In genomic region chr3:146220776-146221486, GRCm38 (mm10) we compare ENCODE assay signal across 9 mouse cellular contexts. TPM values are rescaled to one million over a fixed set of nuclear protein-coding genes. Genes with fewer than 3 reads are reported as not detected.
A peak's percentile ranks its signal among the peaks of the same experiment; 100 is the strongest.
DNase-seq lines count a peak whose midpoint lies in the region; ATAC-seq and TF ChIP-seq lines count a peak whose summit lies in the region.
"Had no signal": no experiment of that assay in that cellular context is flagged by ENCODE, and none has a peak within 500 bp of the region (broad histone marks: within the 10 kb centered on the region; RNA-seq: fewer than 3 reads in every experiment).

Gene Lpar3 (plus strand): TSS chr3:146220963.

- H3K4me1 ChIP-seq in cerebellum, adult 2 months (ENCODE audit: control insufficient read depth, insufficient read depth, low read length) = no peaks in the 10 kb centered on the region
- peaks cover 7% of the 10 kb centered on the region; the same call in 1 of the 2 replicates for H3K4me1 ChIP-seq in embryonic facial prominence, embryonic 14.5 days (ENCODE audit: control insufficient read depth, insufficient read depth, low read length)
- peaks cover 27% of the 10 kb centered on the region for H3K4me1 ChIP-seq in heart, embryonic 12.5 days (replicated peaks)
- no peaks in the 10 kb centered on the region for H3K4me1 ChIP-seq in kidney, embryonic 14.5 days (ENCODE audit: control insufficient read depth, insufficient read depth, low read length)
- H3K4me1 ChIP-seq in liver, embryonic 16.5 days (ENCODE audit: control insufficient read depth, low read depth, low read length) = no peaks in the 10 kb centered on the region
- peaks cover 6% of the 10 kb centered on the region; the same call in 1 of the 2 replicates for H3K4me1 ChIP-seq in neural tube, embryonic 14.5 days (ENCODE audit: control insufficient read depth, insufficient read depth, low read length)
- no peaks in the 10 kb centered on the region; the same call in 1 of the 2 replicates for H3K4me1 ChIP-seq in thymus, adult 2 months (replicated peaks; ENCODE audit: control insufficient read depth, insufficient read depth, low read length)

- TF ChIP-seq CTCF in cerebellum, adult 2 months (IDR thresholded peaks at IDR 0.05; ENCODE audit: borderline replicate concordance, insufficient read depth, low read depth, low read length) = no peak
- TF ChIP-seq CTCF in thymus, adult 2 months (IDR thresholded peaks at IDR 0.05; ENCODE audit: borderline replicate concordance, control insufficient read depth, extremely low read depth, insufficient read depth, low read length, poor library complexity) = no peak

- peak within 1 kb of the TSS; percentile 68 for H3K9ac ChIP-seq in embryonic facial prominence, embryonic 14.5 days (ENCODE audit: low read depth, low read length)
- H3K9ac ChIP-seq in heart, embryonic 12.5 days = peak within 1 kb of the TSS; percentile 92
- peak within 1 kb of the TSS; percentile 45 for H3K9ac ChIP-seq in kidney, embryonic 14.5 days (ENCODE audit: low read depth, low read length)
- H3K9ac ChIP-seq in liver, embryonic 16.5 days (ENCODE audit: low read depth, low read length) = no peak within 1 kb of the TSS
- H3K9ac ChIP-seq in neural tube, embryonic 14.5 days (replicated peaks; ENCODE audit: low read depth, low read length) = peak within 1 kb of the TSS; percentile 25; the same call in 1 of the 2 replicates

- H3K27ac ChIP-seq in cerebellum, adult 2 months (ENCODE audit: insufficient read depth, low read length) = no peak within 1 kb of the TSS
- no peak within 1 kb of the TSS for H3K27ac ChIP-seq in embryonic facial prominence, embryonic 14.5 days (replicated peaks; ENCODE audit: low read depth, low read length)
- H3K27ac ChIP-seq in heart, embryonic 12.5 days (ENCODE audit: poor library complexity, severe bottlenecking) = peak within 1 kb of the TSS; percentile 78
- H3K27ac ChIP-seq in kidney, embryonic 14.5 days (ENCODE audit: low read depth, low read length) = no peak within 1 kb of the TSS
- H3K27ac ChIP-seq in liver, embryonic 16.5 days (ENCODE audit: low read length) = no peak within 1 kb of the TSS
- H3K27ac ChIP-seq in neural tube, embryonic 14.5 days (ENCODE audit: low read depth, low read length) = no peak within 1 kb of the TSS
- H3K27ac ChIP-seq in thymus, adult 2 months (ENCODE audit: control insufficient read depth, insufficient read depth, low read length) = no peak within 1 kb of the TSS
- H3K27ac ChIP-seq: macrophage had no signal

- no peaks in the 10 kb centered on the region for H3K36me3 ChIP-seq in embryonic facial prominence, embryonic 14.5 days (ENCODE audit: control insufficient read depth, insufficient read depth, low read length)
- H3K36me3 ChIP-seq in heart, embryonic 12.5 days = no peaks in the 10 kb centered on the region
- H3K36me3 ChIP-seq in kidney, embryonic 14.5 days (ENCODE audit: control insufficient read depth, insufficient read depth, low read length) = no peaks in the 10 kb centered on the region
- H3K36me3 ChIP-seq in liver, embryonic 16.5 days (ENCODE audit: control insufficient read depth, insufficient read depth) = no peaks in the 10 kb centered on the region
- no peaks in the 10 kb centered on the region for H3K36me3 ChIP-seq in neural tube, embryonic 14.5 days (ENCODE audit: control insufficient read depth, insufficient read depth, low read length)
- no peaks in the 10 kb centered on the region for H3K36me3 ChIP-seq in thymus, adult 2 months (ENCODE audit: control insufficient read depth, insufficient read depth, low read length)

- TF ChIP-seq POLR2A in cerebellum, adult 2 months (IDR thresholded peaks at IDR 0.05; ENCODE audit: borderline replicate concordance, insufficient read depth, low read length) = no peak
- no peak for TF ChIP-seq POLR2A in thymus, adult 2 months (IDR thresholded peaks at IDR 0.05; ENCODE audit: control insufficient read depth, extremely low read depth, insufficient read depth, low read length, poor library complexity)

- peak; percentile 92 for ATAC-seq in embryonic facial prominence, embryonic 14.5 days (ENCODE audit: low read depth)
- ATAC-seq in heart, embryonic 12.5 days (ENCODE audit: insufficient number of reproducible peaks, low FRiP score) = peak; percentile 86
- peak; percentile 89 for ATAC-seq in kidney, embryonic 14.5 days (ENCODE audit: low FRiP score, low TSS enrichment)
- ATAC-seq in liver, embryonic 16.5 days (ENCODE audit: low read depth) = peak; percentile 58
- peak; percentile 84 for ATAC-seq in neural tube, embryonic 14.5 days (ENCODE audit: low read depth)

- peak; percentile 8 to 14 for DNase-seq in cerebellum, adult 2 months
- no peak for DNase-seq in cerebellum, adult 9-11 months
- peak; percentile 78 for DNase-seq in embryonic facial prominence, embryonic 14.5 days (ENCODE audit: low spot score)
- DNase-seq in thymus, adult 2 months = peak; percentile 24

- under 1% methylated on average over 73 of the region's 73 CpGs for WGBS in cerebellum, adult 2 months
- WGBS in embryonic facial prominence, embryonic 14.5 days = 0% methylated on average over 37 of the region's 73 CpGs
- WGBS in heart, embryonic 12.5 days = under 1% methylated on average over 73 of the region's 73 CpGs
- under 1% methylated on average over 72 of the region's 73 CpGs for WGBS in kidney, embryonic 14.5 days
- 2% methylated on average over 71 of the region's 73 CpGs for WGBS in liver, embryonic 16.5 days (ENCODE audit: insufficient replicate concordance)
- WGBS in neural tube, embryonic 14.5 days = 1% methylated on average over 71 of the region's 73 CpGs
- 4% methylated on average over 73 of the region's 73 CpGs for WGBS in thymus, adult 2 months

- H3K27me3 ChIP-seq in cerebellum, adult 2 months (ENCODE audit: control insufficient read depth, insufficient read depth, low read length) = no peaks in the 10 kb centered on the region; the same call in 1 of the 2 replicates
- peaks cover 32% of the 10 kb centered on the region for H3K27me3 ChIP-seq in embryonic facial prominence, embryonic 14.5 days (replicated peaks; ENCODE audit: control insufficient read depth, insufficient read depth, low read length)
- H3K27me3 ChIP-seq in heart, embryonic 12.5 days (replicated peaks) = no peaks in the 10 kb centered on the region
- H3K27me3 ChIP-seq in kidney, embryonic 14.5 days (ENCODE audit: control insufficient read depth, insufficient read depth, low read length) = peaks cover 34% of the 10 kb centered on the region
- peaks cover 25% of the 10 kb centered on the region for H3K27me3 ChIP-seq in liver, embryonic 16.5 days (ENCODE audit: control insufficient read depth, insufficient read depth, low read depth, low read length)
- peaks cover 19% of the 10 kb centered on the region for H3K27me3 ChIP-seq in neural tube, embryonic 14.5 days (ENCODE audit: control insufficient read depth, insufficient read depth, low read length)
- H3K27me3 ChIP-seq in thymus, adult 2 months (ENCODE audit: control insufficient read depth, insufficient read depth, low read length) = peaks cover 10% of the 10 kb centered on the region

- no peak within 1 kb of the TSS for H3K4me3 ChIP-seq in cerebellum, adult 2 months (replicated peaks; ENCODE audit: insufficient read depth, low read depth, low read length)
- H3K4me3 ChIP-seq in embryonic facial prominence, embryonic 14.5 days (ENCODE audit: low read depth, low read length) = peak within 1 kb of the TSS; percentile 63
- H3K4me3 ChIP-seq in heart, embryonic 12.5 days = peak within 1 kb of the TSS; percentile 75
- peak within 1 kb of the TSS; percentile 48 for H3K4me3 ChIP-seq in kidney, embryonic 14.5 days (ENCODE audit: low read length)
- H3K4me3 ChIP-seq in liver, embryonic 16.5 days (ENCODE audit: low read depth, low read length) = peak within 1 kb of the TSS; percentile 40
- peak within 1 kb of the TSS; percentile 39 for H3K4me3 ChIP-seq in neural tube, embryonic 14.5 days (ENCODE audit: low read depth, low read length)
- peak within 1 kb of the TSS; percentile 11; the same call in 1 of the 2 replicates for H3K4me3 ChIP-seq in thymus, adult 2 months (ENCODE audit: control insufficient read depth, insufficient read depth, low read length)

- H3K9me3 ChIP-seq in embryonic facial prominence, embryonic 14.5 days (ENCODE audit: control insufficient read depth, low read length) = no peaks in the 10 kb centered on the region
- H3K9me3 ChIP-seq in heart, embryonic 12.5 days (replicated peaks) = no peaks in the 10 kb centered on the region
- H3K9me3 ChIP-seq in kidney, embryonic 14.5 days (ENCODE audit: control insufficient read depth, low read length) = no peaks in the 10 kb centered on the region
- no peaks in the 10 kb centered on the region for H3K9me3 ChIP-seq in liver, embryonic 16.5 days (replicated peaks; ENCODE audit: control insufficient read depth, low read length)
- H3K9me3 ChIP-seq in neural tube, embryonic 14.5 days (ENCODE audit: control insufficient read depth, low read length) = no peaks in the 10 kb centered on the region

- peak within 1 kb of the TSS; percentile 95 for H3K4me2 ChIP-seq in embryonic facial prominence, embryonic 14.5 days (ENCODE audit: low read depth, low read length)
- peak within 1 kb of the TSS; percentile 74 for H3K4me2 ChIP-seq in heart, embryonic 12.5 days
- peak within 1 kb of the TSS; percentile 84 for H3K4me2 ChIP-seq in kidney, embryonic 14.5 days (replicated peaks; ENCODE audit: low read depth, low read length)
- peak within 1 kb of the TSS; percentile 61 for H3K4me2 ChIP-seq in liver, embryonic 16.5 days (ENCODE audit: low read depth, low read length)
- H3K4me2 ChIP-seq in neural tube, embryonic 14.5 days (ENCODE audit: low read depth, low read length) = peak within 1 kb of the TSS; percentile 85

RNA-seq across cellular contexts. Expression of gene Lpar3, which starts in this region (rescaled TPM):
- polyA plus RNA-seq in cerebellum, adult 2 months (2012; rRNA removed) = 0.23 and 0.29 TPM in 2 replicates
- 2.5 and 5.0 TPM in 2 replicates for polyA plus RNA-seq in embryonic facial prominence, embryonic 14.5 days (2014; fragmentation: Nextera tagmentation; extraction: Ambion mirVana)
- 65.0 and 65.8 TPM in 2 replicates for polyA plus RNA-seq in heart, embryonic 12.5 days (2016; fragmentation: Nextera tagmentation; extraction: Ambion mirVana)
- 0.27 and 0.83 TPM in 2 replicates for polyA plus RNA-seq in kidney, embryonic 14.5 days (2014; fragmentation: Nextera tagmentation; extraction: Ambion mirVana)
- polyA plus RNA-seq in liver, embryonic 16.5 days (2015; fragmentation: Nextera tagmentation; extraction: Ambion mirVana) = 0.06 TPM in 1 of 2 replicates, not detected in the other
- 0.40 and 0.66 TPM in 2 replicates for polyA plus RNA-seq in neural tube, embryonic 14.5 days (2014; fragmentation: Nextera tagmentation; extraction: Ambion mirVana)
- 1.9 and 2.3 TPM in 2 replicates for polyA plus RNA-seq in thymus, adult 2 months (2012; rRNA removed)
- polyA plus RNA-seq: macrophage had no signal

Comparison
In these comparisons a context has a peak if more than half of its experiments do, and no peak if none do; other contexts are left out.
1. RNA of gene Lpar3 (polyA plus RNA-seq): 65.0 to 65.8 TPM in heart, embryonic 12.5 days; 2.5 to 5.0 TPM in embryonic facial prominence, embryonic 14.5 days, 1.9 to 2.3 TPM in thymus, adult 2 months, 0.27 to 0.83 TPM in kidney, embryonic 14.5 days, 0.40 to 0.66 TPM in neural tube, embryonic 14.5 days, 0.23 to 0.29 TPM in cerebellum, adult 2 months and 0.06 TPM in liver, embryonic 16.5 days; every median in the first group is over 10 times any median in the second.
2. Peak in DNase-seq in cerebellum, adult 2 months; RNA of the gene not detected or under 1 TPM.
3. Peak in ATAC-seq, H3K4me3 ChIP-seq, H3K9ac ChIP-seq and H3K4me2 ChIP-seq in kidney, embryonic 14.5 days; RNA of the gene not detected or under 1 TPM.
4. Peak in ATAC-seq, H3K4me3 ChIP-seq and H3K4me2 ChIP-seq in liver, embryonic 16.5 days; RNA of the gene not detected or under 1 TPM.
5. Peak in ATAC-seq, H3K4me3 ChIP-seq, H3K9ac ChIP-seq and H3K4me2 ChIP-seq in neural tube, embryonic 14.5 days; RNA of the gene not detected or under 1 TPM.
6. Peak in every context shown above with its lines, with median percentiles within 50 percentile points of each other: ATAC-seq and H3K4me2 ChIP-seq.